Mouse (Mus musculus): ENCODE measurements around the gene Pdzd2.

Gene Pdzd2

GRCm38 (mm10) chr15:12432320-12432719, 307.4 kb downstream of the Pdzd2 start:
- POLR2A ChIA-PET, result interaction anchor here in 2 of 4 experiments (0.6 to 1.3 kb wide), 3 partner anchors 8 to 47 kb away, joined by 3 to 5 read pairs (median 4); no protein-coding TSS in a partner anchor
- CTCF ChIA-PET, result no interaction called here

DNA sequence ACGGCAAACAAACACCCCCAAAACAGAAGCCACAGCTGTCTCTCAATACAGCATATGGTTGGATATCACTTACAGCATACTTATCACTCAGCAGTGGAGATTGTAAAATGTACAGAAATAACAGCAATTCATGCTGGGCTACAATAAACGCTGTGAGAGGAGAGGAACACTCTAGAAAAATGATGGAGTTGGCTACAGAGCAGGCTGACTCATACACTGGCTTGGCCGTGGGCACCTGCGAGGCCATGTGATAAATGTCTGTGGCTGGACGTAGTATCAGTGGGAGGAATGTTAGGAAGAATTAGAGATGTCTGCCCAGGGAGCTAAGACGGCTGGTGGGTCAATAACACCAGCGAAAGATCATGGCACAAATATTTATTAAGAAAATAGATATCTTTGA, 308.0 kb downstream of the Pdzd2 start:
- ChIA-PET CTCF (no interaction called here), POLR2A (interaction anchor here in 2 of 4 experiments (0.6 to 1.3 kb wide), 3 partner anchors 18 to 257 kb away, joined by 4 to 5 read pairs (median 5); no protein-coding TSS in a partner anchor)

DNA sequence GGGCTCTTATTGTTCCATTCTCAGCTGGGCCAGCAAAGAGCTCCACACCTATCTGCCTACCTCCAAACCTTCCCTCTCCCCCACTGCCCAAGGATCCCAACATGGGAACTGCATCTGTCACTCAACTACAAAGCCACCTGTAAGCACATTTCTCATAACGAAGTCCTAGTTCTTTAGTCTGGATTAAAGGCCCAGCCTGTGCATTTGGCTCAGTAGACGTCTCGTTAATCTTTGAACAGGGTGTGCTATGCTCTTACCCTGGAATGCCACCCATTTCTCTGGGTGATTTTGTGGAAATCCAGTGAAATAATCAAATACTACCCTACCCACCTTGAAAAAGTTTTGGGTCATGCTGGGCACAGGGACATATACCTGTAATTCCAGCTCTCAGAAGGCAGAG, 308.5 kb downstream of the Pdzd2 start:
- POLR2A ChIA-PET, result interaction anchor here in 1 of 4 experiments (0.8 to 1.8 kb wide), 2 partner anchors 48 to 333 kb away, joined by 3 to 4 read pairs; no protein-coding TSS in a partner anchor
- CTCF ChIA-PET, result no interaction called here

DNA sequence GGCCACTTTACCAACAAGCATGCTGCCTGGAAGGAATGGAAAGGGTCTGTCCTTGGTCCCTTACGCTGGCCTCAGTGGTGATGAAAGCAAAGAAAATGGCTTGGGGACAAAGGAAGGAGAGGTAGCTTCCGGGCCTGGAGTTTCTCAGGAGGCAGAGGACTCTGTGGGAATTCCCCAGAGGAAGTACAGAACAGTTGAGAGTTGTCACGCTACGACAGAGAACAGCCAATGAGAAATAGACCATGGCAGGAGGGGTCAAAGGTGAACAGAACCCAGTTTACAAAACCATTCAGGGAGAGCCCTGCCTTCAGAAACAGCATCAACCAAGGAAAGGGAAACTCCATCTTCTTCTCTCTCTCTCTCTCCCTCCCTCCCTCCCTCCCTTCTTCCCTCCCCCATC, 309.1 kb downstream of the Pdzd2 start:
- ChIA-PET POLR2A (interaction anchor here in 3 of 4 experiments (0.6 to 1.8 kb wide), 4 partner anchors 49 to 334 kb away, joined by 3 to 4 read pairs (median 4); no protein-coding TSS in a partner anchor), CTCF (no interaction called here)

GRCm38 (mm10) chr15:12429572-12430431, 309.9 kb downstream of the Pdzd2 start:
- POLR2A ChIA-PET, result interaction anchor here in 3 of 4 experiments (0.5 to 1.8 kb wide), 13 partner anchors 8 to 361 kb away, joined by 3 to 6 read pairs (median 4); no protein-coding TSS in a partner anchor

GRCm38 (mm10) chr15:12427818-12428217, 311.9 kb downstream of the Pdzd2 start:
- ChIA-PET POLR2A (no interaction called here), CTCF (no interaction called here)

More at GRCm38 (mm10) chr15:12429572-12430431, 309.9 kb downstream of the Pdzd2 start:
- CTCF ChIA-PET, result interaction anchor here in 2 of 4 experiments (0.8 to 1.0 kb wide), 2 partner anchors 59 to 157 kb away, joined by 3 to 4 read pairs; no protein-coding TSS in a partner anchor

- CTCF ChIA-PET, result interaction anchor here in 2 of 4 experiments (0.5 to 0.7 kb wide), 3 partner anchors 87 to 329 kb away, joined by 3 to 5 read pairs (median 3); no protein-coding TSS in a partner anchor
- POLR2A ChIA-PET, result interaction anchor here in 2 of 4 experiments (1.0 to 3.0 kb wide), 3 partner anchors 12 to 408 kb away, joined by 3 to 11 read pairs (median 11); no protein-coding TSS in a partner anchor
These were observed 313.4 kb downstream of the Pdzd2 start for GRCm38 (mm10) chr15:12426342-12426741.

DNA sequence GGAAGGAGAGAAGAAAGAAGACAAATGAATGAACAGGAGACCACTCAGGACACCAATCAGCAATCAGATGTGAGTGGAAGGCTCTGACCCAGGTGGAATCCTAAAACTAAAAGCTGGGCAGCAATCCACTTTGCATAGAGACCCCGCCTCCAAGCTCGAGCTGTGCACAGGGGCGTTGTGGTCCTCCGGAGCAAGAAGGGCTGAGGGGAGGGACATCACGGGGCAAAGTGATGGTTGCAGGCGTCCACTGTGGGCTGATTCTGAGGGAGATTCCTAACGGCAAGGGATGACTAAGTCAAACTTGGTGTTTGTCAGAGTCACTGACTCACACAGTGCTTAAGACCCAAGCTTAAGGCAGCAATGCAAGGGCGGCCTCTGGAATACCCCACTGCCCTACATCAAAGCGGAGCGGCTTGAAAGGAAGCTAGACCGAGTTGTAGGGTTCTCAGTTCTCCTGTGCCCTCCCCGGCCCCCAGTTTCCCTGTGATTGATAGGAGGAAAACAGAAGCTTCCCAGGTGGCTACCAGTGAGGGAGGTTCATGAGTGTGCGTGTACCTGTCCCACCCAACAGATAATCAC, 314.6 kb downstream of the Pdzd2 start:
- ChIA-PET CTCF (interaction anchor here (0.5 to 1.4 kb wide), 6 partner anchors 15 to 388 kb away, joined by 3 to 5 read pairs (median 4); no protein-coding TSS in a partner anchor), POLR2A (interaction anchor here (0.5 to 3.0 kb wide), 28 partner anchors 9 to 1608 kb away, joined by 3 to 13 read pairs (median 4); no protein-coding TSS in a partner anchor)

GRCm38 (mm10) chr15:12424187-12424586, 315.5 kb downstream of the Pdzd2 start:
- POLR2A ChIA-PET, result interaction anchor here in 3 of 4 experiments (0.6 to 3.0 kb wide), 19 partner anchors 8 to 470 kb away, joined by 3 to 13 read pairs (median 5); partner anchors contain the start of gene Golph3 (in 1 of the 3)
- CTCF ChIA-PET, result interaction anchor here in 1 of 4 experiments (0.9 to 1.4 kb wide), 2 partner anchors 11 to 387 kb away, joined by 3 to 4 read pairs; no protein-coding TSS in a partner anchor

DNA sequence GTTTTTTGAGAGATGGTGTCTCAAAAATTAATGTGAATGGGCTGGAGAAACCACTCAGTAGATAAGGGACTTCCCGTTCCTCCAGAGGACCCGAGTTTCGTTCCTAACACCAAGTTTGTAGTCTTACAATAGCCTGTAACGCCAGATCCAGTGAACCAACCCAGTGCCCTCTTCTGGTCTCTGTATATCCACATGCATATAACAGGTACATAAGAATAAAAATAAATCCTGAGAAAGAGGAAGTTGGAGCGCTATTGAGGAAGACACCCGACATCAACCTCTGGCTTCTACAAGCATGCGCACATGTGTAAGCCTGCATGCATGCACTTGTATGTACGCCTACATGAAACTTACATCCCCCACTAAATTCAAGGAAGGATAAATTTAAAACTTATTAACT, 318.8 kb downstream of the Pdzd2 start:
- ChIA-PET POLR2A (no interaction called here), CTCF (no interaction called here)

DNA sequence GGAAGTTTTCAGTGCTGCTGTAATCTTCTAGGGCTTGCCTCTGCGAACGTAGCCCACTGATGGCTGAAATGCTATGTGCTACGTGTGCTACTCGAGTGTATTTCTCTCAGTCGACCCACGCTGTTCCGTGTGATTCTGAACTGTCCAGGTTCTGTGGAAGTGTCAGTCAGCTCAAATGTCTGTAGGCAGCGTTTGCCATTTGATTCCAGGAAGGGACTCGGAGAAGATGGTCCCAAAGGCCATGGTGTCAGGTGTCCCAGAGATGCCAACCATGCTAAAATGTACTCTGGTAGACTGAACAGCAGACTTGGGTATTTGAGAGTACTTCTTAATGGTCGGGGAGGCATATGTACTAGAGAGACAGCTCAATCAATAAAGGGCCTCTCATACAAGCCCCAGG, 319.3 kb downstream of the Pdzd2 start:
- POLR2A ChIA-PET, result interaction anchor here in 2 of 4 experiments (0.5 to 1.1 kb wide), 3 partner anchors 384 to 1037 kb away, joined by 4 to 7 read pairs (median 5); no protein-coding TSS in a partner anchor
- CTCF ChIA-PET, result no interaction called here

- ChIA-PET CTCF (no interaction called here), POLR2A (interaction anchor here in 1 of 4 experiments (0.7 to 1.1 kb wide), 3 partner anchors 71 to 483 kb away, joined by 4 read pairs; no protein-coding TSS in a partner anchor)
These were observed 320.3 kb downstream of the Pdzd2 start for GRCm38 (mm10) chr15:12419446-12419845.

DNA sequence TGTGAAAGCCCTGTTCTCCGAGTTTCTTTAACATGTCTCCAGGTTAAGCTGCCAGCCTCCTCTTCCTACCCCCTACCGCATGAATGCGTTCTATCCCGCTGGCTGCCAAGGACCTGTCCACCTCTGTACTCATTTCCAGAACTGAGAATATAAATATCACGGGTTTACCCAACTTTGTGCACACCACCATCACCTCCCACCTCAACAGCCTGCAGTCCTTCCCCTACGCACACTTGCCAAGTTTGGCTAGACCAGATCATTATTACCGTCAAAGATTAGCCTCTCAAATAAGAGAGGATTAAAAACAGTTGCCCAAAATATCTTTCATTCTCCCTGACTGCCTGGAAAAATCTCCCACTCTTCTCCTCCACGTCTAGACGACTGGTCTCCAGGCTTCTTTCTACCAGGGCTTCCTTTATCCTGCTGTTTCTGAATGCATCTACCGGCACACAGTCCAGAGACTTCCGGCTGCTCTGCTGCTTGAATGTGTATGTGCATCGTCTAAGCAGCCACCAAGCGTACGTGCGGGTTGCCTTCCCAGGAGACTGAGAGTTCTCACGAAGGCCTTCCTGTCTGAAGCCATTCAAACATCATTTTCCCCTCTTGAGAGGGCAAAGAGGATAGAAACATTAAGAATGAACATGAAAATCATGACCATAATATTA, 324.1 kb downstream of the Pdzd2 start:
- ChIA-PET CTCF (interaction anchor here in 1 of 4 experiments (0.5 kb wide), 1 partner anchor 171 kb away, joined by 3 read pairs; no protein-coding TSS in a partner anchor), POLR2A (no interaction called here)

DNA sequence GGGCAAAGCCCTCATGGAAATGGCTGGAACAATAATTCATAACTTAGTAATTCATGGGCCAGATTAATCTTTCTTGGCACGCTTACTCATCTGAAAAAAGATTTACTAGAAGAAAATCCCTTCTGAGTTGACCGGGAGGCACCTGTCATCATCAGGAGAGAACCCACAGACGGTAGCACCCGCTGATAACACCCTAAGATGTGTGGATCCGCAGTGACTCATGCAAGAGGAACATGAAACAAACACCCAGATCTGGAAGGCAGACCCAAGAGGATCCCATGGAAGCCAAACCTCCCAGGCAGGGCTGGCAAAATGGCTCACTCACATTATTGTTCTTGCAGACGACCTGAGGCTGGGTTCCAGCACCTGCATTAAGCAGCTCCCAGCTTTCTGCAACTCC, 325.0 kb downstream of the Pdzd2 start:
- CTCF ChIA-PET, result interaction anchor here in 1 of 4 experiments (0.5 kb wide), 1 partner anchor 172 kb away, joined by 3 read pairs; no protein-coding TSS in a partner anchor
- POLR2A ChIA-PET, result interaction anchor here in 2 of 4 experiments (0.6 to 1.1 kb wide), 2 partner anchors 90 to 136 kb away, joined by 3 to 6 read pairs; no protein-coding TSS in a partner anchor

DNA sequence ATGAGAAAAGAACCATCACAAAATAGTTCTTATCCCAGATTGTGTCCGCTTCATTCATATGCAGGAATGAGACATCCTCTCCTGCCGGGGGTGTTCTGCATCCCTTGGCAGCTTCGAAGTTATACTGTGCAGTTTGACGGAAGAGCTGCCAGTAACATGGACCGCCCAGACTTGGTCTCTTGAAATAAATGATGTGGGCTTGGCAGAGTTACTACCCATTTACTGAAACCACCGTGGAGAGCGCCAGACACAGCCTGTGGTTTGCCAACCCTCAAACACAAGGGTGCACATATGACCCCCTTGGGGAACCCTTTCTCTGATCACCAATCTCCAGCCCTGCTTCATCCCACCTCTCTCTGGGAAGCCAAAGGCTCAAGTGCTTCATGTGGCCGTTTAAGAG, 331.5 kb downstream of the Pdzd2 start:
- POLR2A ChIA-PET, result no interaction called here
- CTCF ChIA-PET, result no interaction called here

DNA sequence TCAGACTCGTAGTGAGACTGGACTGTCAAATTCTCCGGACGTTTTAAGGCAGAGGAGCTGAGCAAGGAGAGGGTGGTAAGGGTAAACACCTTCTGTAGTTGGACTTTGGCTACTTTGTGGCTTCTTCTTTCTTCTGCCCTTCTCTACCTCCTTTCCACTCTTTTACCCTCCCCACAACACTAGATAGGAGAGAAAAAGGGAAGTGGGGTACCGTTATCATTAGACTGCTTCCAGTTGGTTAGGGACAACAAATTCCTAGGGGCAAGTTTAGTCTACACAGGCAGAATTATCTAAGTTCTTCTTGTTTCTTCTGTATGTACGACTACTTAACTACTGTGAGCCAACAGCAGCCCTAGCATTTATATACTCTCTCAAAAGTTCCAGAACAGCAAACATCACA, 334.1 kb downstream of the Pdzd2 start:
- ChIA-PET CTCF (no interaction called here), POLR2A (interaction anchor here in 1 of 4 experiments (0.6 kb wide), 1 partner anchor 203 kb away, joined by 5 read pairs; no protein-coding TSS in a partner anchor)

DNA sequence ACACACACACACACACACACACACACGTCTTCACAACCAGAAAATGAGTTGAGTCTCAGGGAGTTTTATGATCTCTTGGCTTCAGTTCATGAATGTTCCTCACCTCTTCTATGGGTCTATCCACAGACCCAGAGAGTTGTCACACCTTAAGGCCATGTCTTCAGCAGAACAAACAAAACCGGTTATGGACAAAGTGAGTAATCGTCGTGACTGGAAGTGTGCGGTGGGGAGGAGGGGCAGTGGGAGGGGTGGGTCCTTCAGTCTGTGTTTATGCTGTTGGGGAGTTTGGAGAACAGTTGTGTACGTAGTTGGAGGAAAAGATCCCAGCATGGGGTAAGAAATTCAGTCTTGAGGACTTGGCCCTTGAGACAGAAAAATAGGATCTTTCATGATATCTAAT, 342.7 kb downstream of the Pdzd2 start:
- ChIA-PET CTCF (no interaction called here), POLR2A (no interaction called here)

- ChIA-PET CTCF (interaction anchor here in 1 of 4 experiments (0.9 kb wide), 1 partner anchor 19 kb away, joined by 3 read pairs; no protein-coding TSS in a partner anchor), POLR2A (interaction anchor here in 1 of 4 experiments (1.0 kb wide), 1 partner anchor 10 kb away, joined by 3 read pairs; no protein-coding TSS in a partner anchor)
These were observed 345.0 kb downstream of the Pdzd2 start for GRCm38 (mm10) chr15:12394758-12395157.
